Mouse (Mus musculus): ENCODE measurements around the gene Cnga1. TPM values are rescaled to one million over a fixed set of nuclear protein-coding genes. Genes with fewer than 3 reads are reported as not detected.
"Not testable (repeated sequence)": the region's sequence is repeated elsewhere in the genome, so short reads cannot be mapped to it uniquely, and the experiment has no call there.

The Cnga1 gene
- polyA plus RNA-seq, 3 experiments from 2014 or later = 0.94 to 1.7 (median 1.3) TPM

DNA sequence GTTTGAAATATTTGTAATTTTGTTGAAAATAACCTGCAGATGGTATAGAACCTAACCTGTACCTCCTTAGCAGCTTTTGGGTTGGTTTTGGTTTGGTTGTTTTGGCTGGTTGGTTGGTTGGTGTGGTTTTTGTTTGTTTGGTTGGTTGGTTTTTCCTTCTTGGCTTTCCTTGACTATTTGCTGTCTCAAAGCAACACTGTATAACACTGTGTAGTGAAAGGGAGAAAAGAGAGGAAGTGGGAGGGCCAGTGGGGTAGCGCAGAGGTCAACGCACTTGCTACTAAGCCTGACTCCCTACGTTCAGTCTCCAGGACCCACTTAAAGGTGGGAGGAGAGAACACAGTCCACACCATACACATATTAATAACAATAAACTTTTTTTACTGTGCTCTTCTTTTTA is 7.5 kb downstream of the Cnga1 start:
- no peak for ATAC-seq

DNA sequence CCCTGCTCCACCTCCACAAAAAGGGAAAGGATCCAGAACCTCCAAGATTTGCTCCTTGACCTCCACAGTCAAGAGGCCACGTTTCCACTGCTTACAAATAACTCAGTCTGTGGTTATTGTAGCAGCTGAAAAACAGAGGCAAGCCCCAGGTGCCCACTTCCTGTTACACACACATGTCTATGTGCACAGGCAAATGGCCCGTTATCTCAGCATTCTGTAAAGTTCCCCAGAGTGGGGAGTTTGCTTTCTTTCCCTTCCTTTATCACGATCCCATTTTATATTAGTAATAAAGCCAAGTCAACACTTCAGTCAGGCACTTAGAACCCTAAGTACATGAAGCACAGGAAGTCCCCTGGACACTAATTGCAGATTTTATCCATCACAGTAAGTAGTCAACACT is 8.0 kb downstream of the Cnga1 start:
- peak; percentile 78 for ATAC-seq

DNA sequence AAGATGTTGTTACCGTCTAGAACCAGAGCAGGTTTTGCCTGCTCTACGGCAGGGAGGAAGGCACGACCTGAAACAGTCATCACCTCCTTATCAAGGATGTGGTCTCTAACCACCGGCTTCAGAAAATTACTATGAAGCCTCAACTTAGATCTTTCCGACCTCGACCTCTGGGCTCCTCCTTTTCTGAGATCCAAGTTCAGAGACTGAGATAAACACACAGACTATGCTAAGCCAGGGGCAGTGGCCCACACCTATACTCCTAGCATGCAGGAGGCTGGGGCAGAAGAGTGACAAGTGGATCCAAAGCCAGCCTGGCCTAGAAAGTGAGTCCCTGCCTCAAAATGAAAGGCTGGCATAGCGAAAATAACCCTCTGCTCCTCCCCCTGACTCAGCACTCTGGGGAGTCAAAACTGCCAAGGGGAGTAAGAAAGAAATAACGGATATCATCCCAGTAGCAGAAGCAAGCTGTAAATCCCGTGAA is 9.2 kb downstream of the Cnga1 start:
- ATAC-seq = peak; percentile 84

DNA sequence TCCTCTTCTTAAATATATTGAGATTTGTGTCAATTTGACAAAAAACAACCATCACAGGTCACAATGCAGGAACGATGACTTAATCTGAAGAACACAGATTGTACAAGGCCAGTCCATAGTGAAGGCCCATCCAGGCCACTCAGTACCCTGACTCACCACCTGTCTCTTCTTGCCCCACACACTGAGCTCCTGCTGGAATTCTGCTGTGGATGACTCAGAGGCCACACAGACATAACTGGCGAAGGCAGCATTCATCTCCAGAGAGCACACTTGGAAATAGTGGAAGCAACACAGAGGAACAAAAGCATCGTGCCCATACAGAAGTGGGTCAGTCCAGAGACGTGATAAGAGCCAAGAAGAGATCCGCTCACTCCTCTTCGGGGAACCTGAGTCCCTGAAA is 14.0 kb downstream of the Cnga1 start:
- ATAC-seq = no peak

DNA sequence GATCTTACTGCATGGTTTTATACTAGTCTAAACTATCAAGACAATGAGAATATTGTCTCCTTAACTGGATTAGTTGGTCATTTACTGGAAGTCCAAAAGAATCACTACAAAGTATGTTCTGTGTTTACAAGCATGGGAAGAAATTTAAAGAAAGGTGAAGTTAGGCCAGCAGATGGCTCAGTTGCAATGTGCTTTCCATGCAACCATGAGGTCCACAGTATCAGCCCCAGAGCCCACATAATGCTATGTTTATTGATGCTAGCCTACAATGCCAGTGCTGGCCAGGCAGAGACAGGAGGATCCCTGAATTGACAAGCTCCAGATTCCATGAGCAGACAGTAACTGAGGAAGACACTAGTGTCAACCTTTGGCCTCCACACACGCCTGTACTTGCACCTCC is 23.1 kb downstream of the Cnga1 start:
- no peak for ATAC-seq

DNA sequence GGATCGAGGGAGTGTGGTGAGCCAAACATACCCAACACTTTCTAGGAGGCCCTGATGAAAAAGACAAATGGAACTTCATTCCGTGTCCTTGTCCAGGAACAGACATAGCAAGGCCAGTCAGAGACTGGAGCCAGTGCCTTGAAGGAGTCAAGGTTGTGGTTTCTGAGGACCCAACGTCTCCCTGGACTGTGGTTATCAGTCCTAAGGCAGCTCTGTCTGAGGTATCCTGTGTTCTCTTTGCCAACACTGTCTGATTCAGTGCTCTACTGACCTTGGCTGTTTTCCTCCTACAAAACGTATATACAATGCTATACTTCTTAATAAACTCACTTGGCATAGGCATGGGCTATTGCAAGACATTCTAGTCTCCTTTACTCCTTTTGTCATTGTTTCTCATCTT is 26.7 kb downstream of the Cnga1 start:
- no peak for ATAC-seq

DNA sequence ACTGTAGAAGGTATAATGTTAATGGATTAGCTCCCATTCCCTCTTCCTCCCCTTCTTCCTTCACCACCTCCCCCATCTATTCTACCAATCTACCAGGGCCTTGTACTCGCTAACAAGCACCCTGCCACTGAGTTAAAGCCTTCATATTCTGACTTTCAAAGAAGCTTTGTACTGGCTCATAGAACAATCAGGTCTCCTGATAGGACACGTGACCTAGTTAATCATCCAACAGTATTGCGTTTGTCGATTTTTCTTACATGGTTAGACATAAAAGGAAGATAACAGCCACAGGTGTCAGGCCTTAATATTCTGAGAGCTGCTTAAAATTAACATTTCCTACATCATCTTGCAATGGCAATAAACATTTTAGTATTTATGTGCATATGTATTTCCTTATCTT is 40.9 kb downstream of the Cnga1 start:
- no peak for ATAC-seq

DNA sequence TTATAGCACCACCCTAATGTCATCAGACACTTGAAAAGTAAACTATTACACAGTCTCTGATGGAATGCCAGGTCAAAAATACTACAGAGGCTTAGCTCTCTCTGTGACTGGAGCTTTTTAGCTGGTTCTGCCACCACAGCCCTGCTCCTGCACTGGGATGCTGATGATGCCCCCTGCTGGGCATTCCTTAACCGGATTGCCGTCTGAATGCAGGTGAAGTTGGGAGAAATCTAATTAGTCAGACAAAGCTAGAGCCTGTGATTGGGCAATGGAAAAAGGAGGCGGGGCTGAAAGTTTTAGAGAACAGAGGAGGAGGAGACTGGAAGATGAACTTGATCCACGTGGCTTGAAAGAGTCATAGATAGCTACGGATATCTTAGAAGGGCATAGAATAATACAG is 43.1 kb downstream of the Cnga1 start:
- ATAC-seq = peak; percentile 48

DNA sequence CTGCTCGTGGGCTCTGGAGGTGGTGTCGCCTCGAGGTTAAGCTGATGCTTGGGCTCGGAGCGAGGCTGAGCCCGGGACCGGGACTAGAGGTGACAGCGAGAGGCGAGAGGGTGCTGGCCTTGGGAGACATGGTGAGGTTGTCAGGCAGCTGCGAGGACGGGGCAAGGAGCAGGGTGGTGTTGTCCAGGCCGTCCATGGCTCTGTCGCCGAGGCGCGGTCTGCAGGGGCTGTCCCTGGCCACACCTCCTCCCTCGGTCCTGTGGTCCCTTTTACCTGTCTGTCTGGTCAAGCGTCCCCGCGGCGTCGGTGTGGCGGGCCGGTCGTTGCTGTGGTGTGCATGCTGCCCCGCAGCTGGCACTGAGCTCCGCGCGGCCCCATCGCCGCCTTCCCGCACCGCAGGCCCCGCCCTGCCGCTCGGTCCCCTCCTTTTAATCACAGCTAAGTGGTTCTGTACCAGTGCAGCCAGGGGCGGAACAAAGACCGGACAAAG is 56.8 kb downstream of the Cnga1 start, which contains the start of gene Gm5868:
Gene Gm5868 (minus strand): TSS at position 360 of the 490 bp plus-strand sequence.
- no peak for ATAC-seq

DNA sequence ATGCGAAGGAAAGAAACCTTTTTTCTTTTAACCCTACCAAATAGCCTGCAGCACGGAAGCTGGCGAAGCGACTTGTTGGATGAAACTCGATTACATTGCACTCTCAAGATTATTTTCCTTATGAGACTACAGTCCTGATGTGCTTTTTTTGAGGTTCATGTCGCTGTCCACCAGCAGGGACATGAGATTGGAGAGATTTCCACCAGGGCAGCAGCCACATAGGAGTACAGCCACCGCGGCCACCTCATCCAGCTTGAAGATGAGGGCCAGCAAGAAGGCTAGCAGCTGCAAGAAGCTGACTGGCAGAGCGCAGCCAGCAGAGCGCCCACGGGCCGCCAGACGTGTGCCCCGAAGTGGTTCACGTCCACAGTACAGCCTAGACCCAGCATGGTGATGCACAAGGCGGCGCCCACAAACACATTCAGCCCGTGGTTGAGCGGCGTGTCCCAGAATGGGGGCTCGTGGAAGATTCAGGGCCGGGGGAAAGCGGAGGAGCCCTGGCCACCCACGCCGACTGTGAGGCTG is 57.3 kb downstream of the Cnga1 start:
- ATAC-seq = not testable (repeated sequence)

DNA sequence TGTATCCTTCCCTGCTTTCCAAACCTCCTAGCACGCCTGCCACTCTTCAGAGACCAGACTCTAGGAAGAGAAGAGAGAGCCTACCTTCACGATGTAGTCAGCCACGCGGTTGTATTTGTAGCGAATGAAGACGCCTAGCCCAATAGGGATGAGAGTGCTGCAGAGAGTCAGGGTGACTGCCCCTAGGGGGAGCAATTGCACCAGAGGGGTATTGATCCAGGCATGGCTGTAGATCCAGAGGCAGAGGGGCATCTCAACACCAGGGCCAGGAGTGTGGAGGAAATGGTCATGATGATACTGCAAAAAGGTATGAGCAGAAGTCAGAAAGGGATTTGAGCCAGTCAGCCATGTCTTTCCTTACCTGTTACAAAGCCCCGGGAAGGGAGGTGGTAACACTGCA is 58.0 kb downstream of the Cnga1 start:
- peak; percentile 75 for ATAC-seq

DNA sequence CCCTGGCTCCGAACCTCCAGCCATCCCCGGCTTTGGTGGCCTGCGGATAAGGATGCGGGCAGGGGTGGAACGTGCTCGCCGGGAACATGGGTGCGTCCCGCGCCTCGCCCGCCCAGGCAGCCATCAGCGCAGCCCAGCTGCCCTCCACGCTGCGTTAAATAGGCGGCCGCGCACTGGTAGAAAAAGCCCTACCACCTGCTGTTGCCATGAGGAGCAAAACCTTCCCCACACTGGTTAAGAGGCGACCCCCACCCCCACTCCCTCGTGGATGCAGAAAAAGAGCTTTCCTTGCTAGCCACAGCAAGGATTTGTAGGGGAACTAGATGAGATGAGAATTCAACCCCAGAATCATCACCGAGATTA is 63.1 kb downstream of the Cnga1 start, which contains the start of gene Zar1:
Gene Zar1 (minus strand): TSS at position 285 of the 363 bp plus-strand sequence.
- ATAC-seq = peak; percentile 15

DNA sequence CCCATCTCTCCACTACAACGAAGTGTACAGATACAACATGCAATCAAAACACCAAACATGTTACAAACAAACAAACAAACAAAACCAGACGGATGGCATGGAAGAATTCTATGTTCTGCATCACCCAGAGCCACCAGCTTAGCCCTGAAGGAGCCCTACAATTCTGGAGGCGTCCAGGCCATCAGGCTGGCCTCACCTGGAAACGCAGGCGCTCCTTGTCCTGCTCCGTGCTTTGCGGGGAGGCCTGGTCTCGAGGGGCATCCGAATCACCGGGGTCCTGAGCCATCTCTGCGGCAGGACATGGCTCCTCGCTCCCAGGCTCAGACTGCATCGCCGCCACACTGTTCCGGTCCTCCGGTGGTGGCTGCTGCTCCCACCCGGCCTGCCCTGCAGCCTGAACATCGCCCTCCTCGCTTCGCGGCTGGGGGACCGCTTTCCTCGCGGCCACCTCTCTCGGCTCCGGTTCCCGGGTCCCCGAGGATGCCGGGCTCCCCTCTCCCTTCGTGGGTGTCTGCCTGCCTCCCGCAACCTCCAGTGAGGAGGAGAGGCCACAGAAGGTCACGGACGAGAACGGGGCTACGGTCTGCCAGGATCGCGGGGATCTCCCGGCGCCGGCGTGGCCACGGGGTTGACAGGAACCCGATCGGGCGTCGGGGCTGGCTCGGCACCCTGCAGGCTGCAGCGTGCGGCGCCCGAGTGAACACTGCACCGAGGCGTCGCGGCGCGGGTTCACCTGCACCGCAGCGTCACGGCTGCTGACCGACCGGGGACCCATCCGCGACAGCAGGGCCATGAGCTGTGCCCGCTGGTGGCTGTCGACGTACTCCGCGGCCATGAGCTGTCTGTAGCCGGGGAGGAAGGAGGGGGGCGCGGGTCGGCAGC is 63.7 kb downstream of the Cnga1 start:
- peak; percentile 69 for ATAC-seq

DNA sequence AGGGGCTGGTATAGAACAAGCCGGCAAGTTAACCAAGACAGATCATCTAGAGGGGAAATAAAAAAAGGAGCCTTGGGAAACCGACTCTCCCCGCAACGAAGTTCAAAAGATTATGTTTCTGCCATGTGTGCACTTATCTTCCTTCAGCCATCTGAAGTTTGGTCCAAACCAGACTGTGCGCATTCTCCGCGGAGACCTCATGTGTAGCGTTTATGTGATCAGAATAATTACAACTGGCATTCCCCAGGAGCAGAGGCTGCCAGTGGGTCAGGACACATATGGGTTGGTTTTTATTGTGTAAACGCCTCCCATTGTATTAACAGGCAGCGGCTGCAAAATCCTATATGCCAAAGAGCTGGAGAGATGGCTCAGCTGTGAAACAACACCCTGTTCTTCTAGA is 64.5 kb downstream of the Cnga1 start:
- not testable (repeated sequence) for ATAC-seq

DNA sequence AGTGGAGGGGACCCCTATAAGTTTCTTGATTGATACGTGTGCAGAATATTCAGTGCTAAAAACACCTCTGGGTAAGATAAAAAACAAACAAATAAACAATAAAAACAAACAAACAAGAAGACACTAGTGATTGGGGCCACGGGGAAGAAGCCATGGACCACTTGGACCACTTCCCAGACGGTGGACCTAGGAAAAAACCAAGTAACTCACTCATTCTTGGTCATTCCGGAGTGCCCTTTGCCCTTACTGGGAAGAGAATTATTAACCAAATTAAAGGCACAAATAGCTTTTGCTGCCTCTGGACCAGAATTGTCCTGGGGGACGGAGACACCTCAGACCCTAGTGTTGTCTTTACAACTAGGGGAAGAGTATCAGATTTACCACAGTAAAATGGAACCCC is 78.5 kb downstream of the Cnga1 start:
- no peak for ATAC-seq

DNA sequence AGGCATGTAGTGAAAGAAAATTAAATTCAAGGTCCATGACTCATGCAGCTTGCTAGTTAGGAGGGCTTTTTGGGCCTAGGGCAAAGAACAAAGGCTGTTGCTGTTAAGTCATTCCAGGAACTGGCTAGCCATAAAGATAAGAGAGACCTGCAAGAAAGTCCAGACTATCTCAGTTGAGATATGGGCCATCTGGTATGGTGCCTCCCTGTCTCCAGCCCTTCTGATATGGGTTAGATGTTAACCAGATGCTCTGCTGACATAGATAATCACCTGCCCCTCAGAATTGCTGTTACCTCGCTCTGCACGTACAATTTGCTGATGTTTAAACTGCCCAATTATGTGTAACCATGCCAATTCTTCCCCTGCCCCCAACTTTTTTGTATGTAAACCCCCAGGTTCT is 80.9 kb downstream of the Cnga1 start:
- not testable (repeated sequence) for ATAC-seq

DNA sequence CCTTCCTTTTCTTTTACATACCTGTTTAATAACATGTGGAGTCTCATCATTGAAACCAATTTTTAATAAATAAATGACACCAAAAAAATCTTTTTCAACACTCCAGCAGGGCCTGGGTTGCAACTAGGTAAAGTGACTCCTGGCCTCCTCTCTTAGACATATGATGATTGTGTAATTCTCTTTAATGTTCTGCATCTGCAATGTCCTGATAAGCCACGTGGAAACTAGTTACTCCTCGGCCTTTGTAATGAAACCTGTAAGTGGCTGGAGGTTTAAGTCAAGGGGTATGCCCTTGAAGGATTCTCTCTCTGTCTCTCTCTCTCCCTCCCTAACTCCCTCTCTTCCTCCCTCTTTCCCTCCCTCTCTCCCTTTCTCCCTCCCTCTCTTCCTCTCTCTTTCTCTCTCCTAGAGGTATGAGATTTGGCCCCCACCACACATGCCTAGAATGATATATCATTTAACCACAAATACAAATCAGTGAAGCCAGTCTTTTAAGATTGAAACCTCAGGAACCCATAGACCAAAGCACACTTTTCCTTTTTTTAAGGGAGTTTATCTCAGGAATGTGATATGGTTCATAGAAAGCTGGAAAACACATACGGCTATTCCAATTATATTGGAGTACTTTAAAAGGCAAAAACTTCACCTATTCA is 83.0 kb downstream of the Cnga1 start:
- ATAC-seq = no peak

DNA sequence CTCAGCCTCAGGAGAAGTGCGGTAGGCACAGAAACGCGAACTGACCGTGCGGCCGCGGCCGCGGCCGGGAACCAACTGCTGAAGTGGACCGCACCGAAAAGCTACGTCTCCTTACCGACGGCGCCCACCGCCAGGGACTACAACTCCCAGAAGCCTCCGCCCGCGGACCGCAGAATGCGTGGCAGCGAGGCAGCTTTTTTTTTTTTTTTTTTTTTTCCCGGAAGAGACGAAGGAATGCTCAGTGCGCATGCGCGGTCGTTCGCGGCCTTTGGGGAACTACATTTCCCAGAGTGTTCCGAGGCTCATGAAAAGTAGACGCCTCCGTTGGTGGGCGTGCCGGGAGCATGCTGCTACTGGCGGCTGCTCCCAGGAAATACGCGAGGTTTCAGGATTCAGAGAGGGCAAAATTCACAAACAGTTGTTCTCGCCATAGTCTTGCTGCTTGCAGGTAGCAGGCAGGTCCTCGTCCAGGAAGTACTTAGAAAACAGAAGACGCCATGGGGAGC is 84.5 kb downstream of the Cnga1 start, which contains the start of gene Nfxl1:
Gene Nfxl1 (minus strand): TSS at position 141 of the 506 bp plus-strand sequence.
- peak; percentile 94 for ATAC-seq

DNA sequence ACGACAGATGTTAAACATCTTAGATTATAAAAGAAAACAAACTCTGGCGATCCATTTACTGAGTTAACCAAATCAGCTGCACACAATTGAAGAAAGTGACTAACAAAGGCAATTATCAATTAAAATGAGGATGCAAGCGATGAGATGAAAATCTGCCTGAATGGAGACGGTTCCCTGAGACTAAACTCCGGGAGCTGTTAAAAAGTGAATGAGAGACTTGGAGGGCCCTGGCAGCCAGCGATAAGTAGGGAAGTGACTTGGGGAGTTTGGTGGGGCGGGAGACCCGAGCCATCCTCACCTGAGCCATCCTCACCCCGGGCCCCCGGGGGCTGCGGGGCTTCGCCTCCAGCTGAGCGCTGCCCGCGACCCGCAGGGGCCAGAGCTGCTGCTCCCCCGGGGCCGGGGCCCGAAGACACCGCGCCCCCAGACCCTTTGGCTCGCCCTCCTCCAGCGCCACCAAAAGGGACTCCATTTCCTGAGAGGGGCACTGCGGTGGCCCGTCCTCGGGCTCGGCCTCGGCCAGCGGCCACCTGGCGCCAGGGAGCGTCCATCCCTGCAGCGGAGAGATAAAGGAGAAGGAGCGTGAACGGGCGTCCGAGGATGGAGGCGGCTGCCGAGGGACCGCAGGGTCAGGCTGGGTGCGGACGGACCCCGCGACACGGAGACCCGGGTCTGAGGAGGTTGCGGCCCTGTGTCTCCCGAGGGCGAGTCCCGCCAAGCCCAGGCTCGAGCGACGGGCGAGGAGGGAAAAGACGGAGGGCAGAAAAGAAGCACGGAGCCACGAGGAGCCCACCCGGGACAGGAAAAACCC is 85.2 kb downstream of the Cnga1 start:
- ATAC-seq = peak; percentile 15

DNA sequence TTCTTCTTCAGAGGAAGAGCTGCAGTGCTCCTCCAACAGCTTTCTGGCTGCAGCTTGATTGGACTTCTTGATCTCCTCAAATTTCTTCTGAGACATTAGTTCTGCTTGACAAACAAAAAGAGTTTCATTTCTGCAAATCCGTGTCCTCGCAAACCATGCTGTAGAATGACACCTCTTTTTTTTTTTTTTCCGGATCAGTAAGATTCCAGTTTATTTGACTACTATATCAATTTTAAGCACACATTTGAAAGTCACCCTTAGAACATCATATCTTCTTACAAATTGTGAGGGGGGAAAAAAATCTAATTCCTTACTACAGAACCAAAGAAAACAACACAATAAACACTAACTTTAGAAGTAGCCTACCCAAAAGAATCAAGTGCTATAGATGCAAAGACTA is 87.8 kb downstream of the Cnga1 start:
- ATAC-seq = no peak
